Mouse (Mus musculus) liver, adult 2 months (tissue): ENCODE results near the gene Zfp704. TPM values are rescaled to one million over a fixed set of nuclear protein-coding genes. Genes with fewer than 3 reads are reported as not detected.

Source experiments
- DNase-seq: peaks from one replicate; pipeline ENCODE4 v3.0.0-alpha.2; 2011; ENCODE audit warnings: low read depth, low spot score; ENCODE audit errors: extremely low read depth
- H3K27ac ChIP-seq: fragments of 200-500 bp; replicated peaks from 2 replicates; pipeline ENCODE4 v1.5.1; 2012; ENCODE audit warnings: low read depth, mild to moderate bottlenecking, control low read depth, inconsistent platforms, low read length; ENCODE audit not compliant: insufficient read depth
- H3K27me3 ChIP-seq: fragments of 200-500 bp; 2 replicates; pipeline ENCODE4 v1.6.1; 2012; ENCODE audit warnings: mild to moderate bottlenecking, moderate library complexity, low read length, inconsistent platforms; ENCODE audit not compliant: control insufficient read depth, insufficient read depth
- H3K36me3 ChIP-seq: fragments of 200-500 bp; 2 replicates; pipeline ENCODE4 v1.6.1; 2012; ENCODE audit warnings: low read length, inconsistent platforms; ENCODE audit not compliant: control insufficient read depth, insufficient read depth
- H3K4me1 ChIP-seq: fragments of 200-500 bp; 2 replicates; pipeline ENCODE4 v1.6.1; 2011; ENCODE audit warnings: low read length; ENCODE audit not compliant: control insufficient read depth, insufficient read depth
- H3K4me3 ChIP-seq: fragments of 200-500 bp; 2 replicates; pipeline ENCODE4 v1.5.1; 2011; ENCODE audit warnings: low read depth, mild to moderate bottlenecking, control low read depth, low read length, moderate library complexity; ENCODE audit not compliant: insufficient read depth
- H3K79me2 ChIP-seq: fragments of 200-500 bp; 2 replicates; pipeline ENCODE4 v1.6.1; 2012; ENCODE audit warnings: inconsistent platforms, mild to moderate bottlenecking, low read length, moderate library complexity; ENCODE audit not compliant: control insufficient read depth, insufficient read depth
- H3K9ac ChIP-seq: fragments of 200-500 bp; 2 replicates; pipeline ENCODE4 v1.6.1; 2012; ENCODE audit warnings: low read depth, mild to moderate bottlenecking, control low read depth, inconsistent platforms, low read length
- CTCF ChIP-seq: fragments of 200-500 bp; IDR thresholded peaks from 2 replicates; pipeline ENCODE4 v1.5.1; 2011; ENCODE audit warnings: low read depth, low read length, control low read depth
- POLR2A ChIP-seq: fragments of 200-500 bp; IDR thresholded peaks from 2 replicates; pipeline ENCODE4 v1.6.1; 2011; ENCODE audit warnings: low read length, control low read depth; ENCODE audit not compliant: insufficient read depth; ENCODE audit errors: extremely low read depth
- WGBS: fragments of 180-500 bp; shearing (Covaris S2); methylation state at CpG from one replicate; pipeline ENCODE4 v1.1.7; 2018; 5-methylcytosine and 5-hydroxymethylcytosine counted together
- polyA plus RNA-seq: library from polyadenylated mRNA; depleted of rRNA; stranded (reverse); fragments of >200 nt; gene quantifications from 2 replicates; pipeline ENCODE4 v1.2.3, GENCODE M21; 2012
- total RNA-seq: library from RNA; depleted of rRNA; stranded (reverse); fragments of >200 nt; gene quantifications from 2 replicates; pipeline ENCODE4 v1.2.3, GENCODE M21; 2014

Zfp704 gene
- total and polyA plus RNA-seq, 2 experiments, result 1.3 to 3.2 TPM

- Histone ChIP-seq H3K4me3 (no peak overlapping the region), H3K9ac (no peak overlapping the region), H3K4me1 (peaks cover 3% of the 10 kb centered on the region; the same call in 1 of the 2 replicates), H3K79me2 (no peaks in the 10 kb centered on the region), H3K27me3 (no peaks in the 10 kb centered on the region), H3K36me3 (no peaks in the 10 kb centered on the region), H3K27ac (no peak overlapping the region; the same call in 1 of the 2 replicates)
- TF ChIP-seq POLR2A (no peak), CTCF (no peak)
- WGBS, result 76% methylated on average over 9 of the region's 9 CpGs
- DNase-seq, result peak; percentile 41
These were observed 202.8 kb downstream of the Zfp704 start for GRCm38 (mm10) chr3:9407119-9407546.

GRCm38 (mm10) chr3:9405341-9405740 is 204.5 kb downstream of the Zfp704 start:
- DNase-seq, result peak; percentile 14

GRCm38 (mm10) chr3:9403255-9404050 is 206.4 kb downstream of the Zfp704 start:
- H3K4me1 ChIP-seq, result peaks cover 5% of the 10 kb centered on the region; the same call in 1 of the 2 replicates
- no peak for DNase-seq
- no peaks in the 10 kb centered on the region for H3K79me2 ChIP-seq
- H3K4me3 ChIP-seq, result no peak overlapping the region
- TF ChIP-seq CTCF, result no peak
- TF ChIP-seq POLR2A, result no peak
- H3K27ac ChIP-seq, result no peak overlapping the region
- no peaks in the 10 kb centered on the region for H3K36me3 ChIP-seq
- H3K27me3 ChIP-seq, result no peaks in the 10 kb centered on the region
- WGBS, result 63% methylated on average over 5 of the region's 5 CpGs
- no peak overlapping the region for H3K9ac ChIP-seq

More at GRCm38 (mm10) chr3:9405341-9405740, 204.5 kb downstream of the Zfp704 start:
- Histone ChIP-seq H3K4me3 (no peak overlapping the region), H3K79me2 (no peaks in the 10 kb centered on the region), H3K36me3 (no peaks in the 10 kb centered on the region), H3K27me3 (no peaks in the 10 kb centered on the region), H3K4me1 (peaks cover 5% of the 10 kb centered on the region; the same call in 1 of the 2 replicates), H3K27ac (no peak overlapping the region), H3K9ac (no peak overlapping the region)
- no peak for TF ChIP-seq POLR2A
- TF ChIP-seq CTCF, result no peak
- WGBS, result 79% methylated on average over 9 of the region's 9 CpGs

- Histone ChIP-seq H3K27ac (no peak overlapping the region), H3K9ac (no peak overlapping the region), H3K36me3 (no peaks in the 10 kb centered on the region), H3K4me1 (peaks cover 5% of the 10 kb centered on the region; the same call in 1 of the 2 replicates), H3K4me3 (no peak overlapping the region), H3K79me2 (no peaks in the 10 kb centered on the region), H3K27me3 (no peaks in the 10 kb centered on the region)
- WGBS, result 56% methylated on average over 5 of the region's 5 CpGs
- peak; percentile 16 for DNase-seq
- TF ChIP-seq CTCF, result no peak
- no peak for TF ChIP-seq POLR2A
These were observed 207.0 kb downstream of the Zfp704 start for GRCm38 (mm10) chr3:9402836-9403235.

- no peak overlapping the region for H3K27ac ChIP-seq
- WGBS, result 91% methylated on average over 5 of the region's 5 CpGs
- no peak for DNase-seq
- TF ChIP-seq POLR2A (no peak), CTCF (no peak)
- H3K36me3 ChIP-seq, result no peaks in the 10 kb centered on the region
- H3K9ac ChIP-seq, result no peak overlapping the region
- H3K4me1 ChIP-seq, result peaks cover 5% of the 10 kb centered on the region; the same call in 1 of the 2 replicates
- no peaks in the 10 kb centered on the region for H3K27me3 ChIP-seq
- no peak overlapping the region for H3K4me3 ChIP-seq
- H3K79me2 ChIP-seq, result no peaks in the 10 kb centered on the region
These were observed 207.5 kb downstream of the Zfp704 start for GRCm38 (mm10) chr3:9402345-9402744.

- no peaks in the 10 kb centered on the region for H3K36me3 ChIP-seq
- H3K27ac ChIP-seq, result no peak overlapping the region
- H3K9ac ChIP-seq, result no peak overlapping the region
- peaks cover 5% of the 10 kb centered on the region; the same call in 1 of the 2 replicates for H3K4me1 ChIP-seq
- WGBS, result 91% methylated on average over 6 of the region's 6 CpGs
- H3K79me2 ChIP-seq, result no peaks in the 10 kb centered on the region
- H3K27me3 ChIP-seq, result no peaks in the 10 kb centered on the region
- no peak for TF ChIP-seq CTCF
- TF ChIP-seq POLR2A, result no peak
- H3K4me3 ChIP-seq, result no peak overlapping the region
- no peak for DNase-seq
These were observed 208.2 kb downstream of the Zfp704 start for GRCm38 (mm10) chr3:9401685-9402084.
